Mouse (Mus musculus) kidney, postnatal 14 days (tissue): ENCODE measurements around the gene Naip2.
"Not testable (repeated sequence)": the region's sequence is repeated elsewhere in the genome, so short reads cannot be mapped to it uniquely, and the experiment has no call there.

Experiments used
- DNase-seq: peaks from one replicate; pipeline ENCODE4 v3.0.0; 2022; ENCODE audit warnings: mixed read lengths

Naip2 gene

DNA sequence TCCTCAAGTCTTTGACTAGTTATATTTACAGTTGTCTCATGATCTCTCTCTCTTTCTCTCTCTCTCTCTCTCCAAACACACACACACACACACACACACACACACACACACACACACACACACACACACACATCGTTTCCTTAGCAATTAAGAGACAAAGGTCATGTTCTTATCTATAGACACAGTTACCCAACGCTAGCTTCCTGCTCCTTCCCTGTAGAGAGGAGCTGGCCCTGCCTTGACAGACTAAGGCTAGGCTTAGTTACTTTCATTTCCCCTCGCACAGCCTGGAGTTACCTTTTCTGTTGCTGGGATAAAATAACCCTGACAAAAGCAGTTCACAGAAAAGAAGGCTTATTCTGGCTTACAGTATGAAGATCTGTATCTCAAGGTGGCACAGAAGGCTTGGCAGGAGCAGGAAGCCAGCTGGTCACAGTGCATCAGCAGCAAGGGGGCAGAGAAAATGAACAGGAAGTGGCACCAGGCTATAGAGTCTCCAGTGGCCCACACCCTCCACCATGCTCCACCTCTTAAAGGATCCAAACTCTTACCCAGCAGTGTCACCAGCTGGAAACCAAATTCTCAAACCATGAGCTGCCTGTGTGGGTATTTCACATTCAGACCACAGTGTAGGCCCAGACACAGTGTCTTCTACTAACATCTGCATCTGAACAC, at the start of gene Naip2:
Gene Naip2 (minus strand): TSS at position 434 of the 675 bp plus-strand sequence.
- DNase-seq = not testable (repeated sequence)

DNA sequence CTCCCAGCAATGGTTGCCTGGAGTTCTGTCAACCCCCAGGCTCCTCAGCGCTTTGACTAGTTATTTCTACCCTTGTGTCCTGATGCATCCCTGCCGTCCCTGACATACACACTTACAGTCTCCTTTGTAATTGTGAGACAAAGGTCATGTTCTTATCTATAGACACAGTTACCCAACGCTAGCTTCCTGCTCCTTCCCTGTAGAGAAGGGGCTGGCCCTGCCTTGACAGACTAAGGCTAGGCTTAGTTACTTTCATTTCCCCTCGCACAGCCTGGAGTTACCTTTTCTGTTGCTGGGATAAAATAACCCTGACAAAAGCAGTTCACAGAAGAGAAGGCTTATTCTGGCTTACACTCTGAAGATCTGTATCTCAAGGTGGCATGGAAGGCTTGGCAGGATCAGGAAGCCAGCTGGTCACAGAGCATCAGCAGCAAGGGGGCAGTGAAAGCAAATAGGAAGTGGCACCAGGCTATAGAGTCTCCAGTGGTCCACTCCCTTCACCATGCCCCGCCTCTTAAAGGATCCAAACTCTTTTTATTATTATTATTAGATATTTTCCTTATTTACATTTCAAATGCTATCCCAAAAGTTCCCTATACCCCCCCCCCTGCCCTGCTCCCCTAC, 45.1 kb upstream of the Naip2 start:
- DNase-seq = not testable (repeated sequence)

- not testable (repeated sequence) for DNase-seq
These were observed 44.3 kb upstream of the Naip2 start, which contains the start of gene Naip5 for GRCm38 (mm10) chr13:100246223-100246622. Gene Naip5 (minus strand): TSS chr13:100246323.

- DNase-seq = no peak
These were observed 41.8 kb upstream of the Naip2 start for GRCm38 (mm10) chr13:100243702-100244101.

DNA sequence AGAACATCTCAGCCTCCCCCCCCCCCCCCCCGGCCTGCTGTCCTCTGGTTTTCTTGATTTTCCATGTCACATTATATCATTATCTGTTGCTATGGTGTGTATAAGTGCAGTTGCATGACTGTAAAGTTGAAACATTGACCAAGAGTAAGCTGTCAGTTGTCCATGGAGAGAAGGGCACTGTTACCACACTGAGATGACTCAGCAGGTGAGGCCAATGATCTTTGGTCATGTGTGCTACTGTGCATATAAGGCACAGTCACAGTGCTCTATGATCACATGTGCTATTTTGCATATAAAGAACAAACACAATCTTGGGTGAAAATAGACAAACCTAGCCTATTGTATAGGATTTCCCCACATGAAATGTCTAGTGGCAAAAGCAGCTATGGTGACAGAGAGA, 11.8 kb upstream of the Naip2 start:
- DNase-seq = not testable (repeated sequence)

- DNase-seq = peak; percentile 74
These were observed 8.6 kb upstream of the Naip2 start for GRCm38 (mm10) chr13:100210540-100210939.

GRCm38 (mm10) chr13:100203319-100203718, 1.4 kb upstream of the Naip2 start:
- no peak for DNase-seq

DNA sequence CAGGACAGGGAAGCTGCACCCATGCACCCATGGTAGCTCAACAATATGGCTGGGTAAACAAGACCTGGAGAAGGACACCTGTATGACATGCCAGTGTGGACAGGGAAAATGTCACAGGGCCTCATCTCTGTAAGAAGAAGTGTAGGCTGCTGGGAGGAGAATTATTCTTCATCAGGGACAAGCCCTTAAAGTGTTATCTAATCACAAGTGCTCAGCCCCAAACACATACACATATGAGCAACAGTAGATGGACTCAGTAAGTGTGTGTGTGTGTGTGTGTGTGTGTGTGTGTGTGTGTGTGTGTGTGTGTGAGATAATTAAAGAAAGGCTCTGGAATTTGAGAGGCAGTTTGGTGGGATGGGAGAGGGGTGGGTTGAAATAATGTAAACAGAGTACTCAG, 1.1 kb downstream of the Naip2 start:
- DNase-seq = no peak

DNA sequence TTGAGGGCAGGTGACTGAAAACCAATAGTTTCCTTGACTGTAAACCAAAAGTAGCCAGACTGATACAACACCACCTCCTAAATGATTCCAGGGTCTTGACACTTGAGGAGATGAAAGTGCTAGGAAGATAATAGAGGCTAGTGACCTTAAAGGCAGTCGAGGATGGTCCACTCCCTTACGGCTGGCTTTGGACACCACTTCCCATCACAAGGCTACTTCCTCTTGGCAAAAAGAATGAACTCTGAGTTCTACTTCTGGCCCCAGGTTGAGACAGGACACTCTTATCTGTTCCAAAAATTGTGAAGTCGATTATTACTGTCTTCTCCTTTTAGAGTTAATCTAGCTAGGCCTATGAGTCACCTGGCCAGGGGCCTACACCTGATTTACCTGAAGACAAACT, 6.5 kb downstream of the Naip2 start:
- DNase-seq = no peak

DNA sequence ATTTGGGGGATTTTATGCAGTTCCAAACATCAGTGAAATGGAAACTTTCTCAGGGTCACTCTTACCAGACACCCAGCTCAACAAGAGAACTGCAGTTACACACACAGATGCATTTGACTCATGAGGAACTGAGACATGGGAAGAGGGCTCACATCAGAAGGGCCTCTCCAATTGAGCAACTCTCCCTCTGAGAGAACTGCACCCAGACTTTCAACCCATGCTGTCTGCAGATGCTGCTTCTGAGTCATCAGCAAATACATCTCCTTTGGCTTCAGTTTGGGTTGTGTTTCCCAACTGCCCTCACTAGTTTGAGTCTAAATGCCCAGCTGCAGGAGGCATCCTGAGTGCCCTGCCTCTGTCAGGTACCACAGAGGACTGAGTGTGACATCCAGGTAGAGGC, 18.8 kb downstream of the Naip2 start:
- not testable (repeated sequence) for DNase-seq

DNA sequence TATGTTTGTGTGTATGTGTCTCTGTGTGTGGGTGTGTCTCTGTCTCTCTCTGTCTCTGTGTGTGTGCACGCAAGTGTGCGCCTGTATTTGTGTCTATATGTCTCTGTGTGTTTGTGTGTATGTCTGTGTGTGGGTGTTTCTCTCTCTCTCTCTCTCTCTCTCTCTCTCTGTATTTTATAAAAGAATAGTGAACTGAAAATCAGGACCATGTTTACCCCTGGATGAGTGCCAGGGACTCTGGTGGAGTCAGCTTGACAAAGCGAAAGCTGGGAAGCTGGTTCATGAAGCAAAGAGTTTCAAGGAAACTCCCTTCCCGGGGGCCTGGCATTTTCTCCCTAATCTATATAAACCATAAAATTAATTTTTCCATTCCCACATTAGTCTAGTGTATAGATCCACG, 27.5 kb downstream of the Naip2 start:
- not testable (repeated sequence) for DNase-seq

- DNase-seq = not testable (repeated sequence)
These were observed 35.5 kb downstream of the Naip2 start for GRCm38 (mm10) chr13:100166378-100166777.

DNA sequence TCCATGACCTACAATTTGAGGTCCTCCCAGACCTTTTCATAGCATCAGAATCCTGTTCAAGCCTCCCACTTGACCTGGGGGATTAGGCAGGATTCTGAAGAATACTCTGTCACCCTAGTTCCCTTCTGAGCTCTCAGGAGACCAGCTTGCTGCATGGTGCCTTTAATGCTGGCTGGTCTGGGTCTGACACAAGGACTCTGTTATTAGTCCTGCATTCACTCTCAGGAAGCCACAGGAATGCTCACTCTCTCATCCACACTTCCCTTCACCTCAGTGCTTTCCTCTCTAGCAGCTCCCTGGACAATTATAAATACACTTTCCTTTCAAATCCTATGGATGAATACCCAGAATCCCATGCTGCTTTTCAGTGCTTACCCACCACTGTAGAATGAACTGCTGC, 39.4 kb downstream of the Naip2 start:
- DNase-seq = not testable (repeated sequence)

- DNase-seq = not testable (repeated sequence)
These were observed 40.6 kb downstream of the Naip2 start for GRCm38 (mm10) chr13:100161171-100161870.

DNA sequence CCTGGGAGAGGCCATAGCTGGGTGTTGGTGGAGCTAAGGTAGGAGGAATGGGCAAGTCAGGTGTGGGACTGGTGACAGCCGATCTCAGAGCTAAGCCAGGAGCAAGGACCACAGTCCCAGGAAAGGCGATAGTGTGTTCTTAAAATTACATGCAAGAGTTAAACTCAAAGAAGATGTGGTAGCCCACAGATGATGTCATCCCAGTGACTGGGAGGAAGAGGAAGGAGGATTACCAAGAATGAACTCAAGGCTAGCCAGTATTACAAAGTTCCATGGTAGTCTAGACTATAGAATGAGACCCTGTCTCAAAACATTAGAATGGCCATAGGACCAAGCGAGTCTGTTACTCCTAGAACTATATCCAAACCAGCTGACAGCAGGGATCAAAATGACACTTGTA, 45.3 kb downstream of the Naip2 start:
- DNase-seq = no peak

DNA sequence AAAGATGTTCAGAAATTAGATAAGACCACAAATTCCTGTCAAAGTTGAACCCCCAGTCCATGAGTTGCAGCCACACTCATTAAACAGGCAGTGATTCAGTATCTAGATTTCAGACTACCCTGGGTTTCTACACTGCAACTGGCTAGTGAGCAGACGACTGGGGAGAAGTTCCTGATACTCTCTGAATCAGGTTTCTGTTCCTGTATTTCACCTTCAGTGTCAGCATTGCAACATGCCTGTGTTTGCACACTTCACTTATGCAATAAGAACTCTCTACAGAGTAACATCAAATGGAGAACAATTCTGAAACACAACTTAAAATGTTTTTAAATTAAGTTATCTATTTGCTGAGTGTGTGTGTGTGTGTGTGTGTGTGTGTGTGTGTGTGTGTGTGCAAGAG, 49.2 kb downstream of the Naip2 start:
- DNase-seq = no peak

GRCm38 (mm10) chr13:100141646-100142314, 60.1 kb downstream of the Naip2 start:
- DNase-seq = no peak

DNA sequence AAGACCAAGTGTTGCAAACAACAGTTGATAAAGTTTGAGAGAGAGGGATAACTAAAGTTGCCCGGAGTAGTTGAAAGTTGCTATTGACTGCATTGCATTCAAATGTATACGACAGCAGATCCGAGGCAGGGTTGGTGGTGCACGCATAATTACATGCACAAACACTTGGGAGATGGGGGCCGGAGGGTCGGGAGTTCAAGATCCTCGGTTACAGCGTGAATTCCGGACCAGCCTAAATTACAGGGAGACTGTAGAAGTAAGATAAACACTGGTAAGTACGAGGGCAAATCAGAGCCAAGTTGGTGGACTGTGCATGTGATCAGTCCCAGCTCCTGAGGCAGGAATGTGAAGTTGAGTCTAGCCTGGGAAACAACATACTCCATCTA, 76.6 kb downstream of the Naip2 start:
- no peak for DNase-seq

- DNase-seq = peak; percentile 95
These were observed 77.3 kb downstream of the Naip2 start, which contains the start of gene Smn1 for GRCm38 (mm10) chr13:100124423-100125257. Gene Smn1 (plus strand): TSS chr13:100124852.

- no peak for DNase-seq
These were observed 77.9 kb downstream of the Naip2 start for GRCm38 (mm10) chr13:100123970-100124369.

GRCm38 (mm10) chr13:100112218-100112972, 89.5 kb downstream of the Naip2 start:
- peak; percentile 13 for DNase-seq
